Mouse (Mus musculus): ENCODE measurements around the gene Drosha. TPM values are rescaled to one million over a fixed set of nuclear protein-coding genes. Genes with fewer than 3 reads are reported as not detected.
"Not testable (repeated sequence)": the region's sequence is repeated elsewhere in the genome, so short reads cannot be mapped to it uniquely, and the experiment has no call there.

Gene Drosha
- total RNA-seq, 2 experiments from 2014 or later, result 41.0 to 49.2 TPM

DNA sequence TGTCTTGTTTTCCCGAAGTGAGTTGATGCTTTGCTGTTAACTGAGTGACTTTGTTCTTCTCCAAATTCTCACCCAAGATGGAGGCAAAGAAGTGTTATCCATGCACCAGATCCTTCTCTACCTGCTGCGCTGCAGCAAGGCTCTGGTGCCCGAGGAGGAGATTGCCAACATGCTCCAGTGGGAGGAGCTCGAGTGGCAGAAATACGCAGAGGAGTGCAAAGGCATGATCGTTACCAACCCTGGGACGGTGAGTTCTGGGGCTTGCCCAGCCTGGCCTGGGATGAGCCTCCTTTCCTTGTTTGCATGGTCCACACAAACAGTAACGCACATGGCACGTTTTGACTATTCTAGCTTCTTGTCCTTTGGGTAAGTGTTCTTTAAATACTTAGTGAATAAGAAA, 54.0 kb downstream of the Drosha start:
- DNase-seq (ENCODE audit: low spot score in 2 of 2), result no peak

DNA sequence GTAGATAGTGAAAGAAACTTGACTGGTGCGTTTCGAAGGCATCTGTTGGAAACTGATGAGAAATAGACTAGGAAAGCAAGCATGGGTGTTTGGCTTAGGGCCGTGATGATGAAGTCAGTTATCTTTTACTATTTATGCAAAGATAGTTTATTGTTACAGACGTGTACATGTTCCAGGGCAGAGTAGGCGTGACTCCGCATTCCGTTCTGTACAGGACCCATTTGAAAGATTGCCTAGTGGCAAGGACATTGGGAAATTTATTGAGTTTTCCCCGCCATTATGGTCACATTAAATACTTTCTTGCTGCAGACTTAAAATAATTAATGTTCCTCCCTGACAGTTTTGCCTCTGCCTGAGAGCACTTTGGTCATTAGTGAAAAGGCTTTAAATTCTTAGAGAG, 55.3 kb downstream of the Drosha start:
- DNase-seq (ENCODE audit: low spot score in 2 of 2), result no peak

DNA sequence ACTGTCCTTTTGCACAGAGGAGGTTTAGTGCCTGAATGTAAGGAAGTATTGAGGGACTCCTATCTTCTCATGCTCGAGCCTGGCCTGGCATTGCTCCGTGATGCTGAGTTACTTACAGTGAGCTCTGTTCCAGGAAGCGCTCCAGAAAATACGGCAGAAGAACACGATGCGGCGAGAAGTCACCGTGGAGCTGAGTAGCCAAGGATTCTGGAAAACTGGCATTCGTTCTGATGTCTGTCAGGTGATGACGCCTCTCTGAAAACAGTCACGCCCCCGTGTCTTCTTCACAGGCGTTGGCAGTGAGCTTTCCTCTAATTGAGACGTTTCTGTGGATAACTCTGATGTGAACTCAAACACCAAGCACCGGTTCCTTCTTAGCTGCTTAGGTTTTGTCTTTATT, 60.2 kb downstream of the Drosha start:
- no peak for DNase-seq (ENCODE audit: low spot score in 2 of 2)

DNA sequence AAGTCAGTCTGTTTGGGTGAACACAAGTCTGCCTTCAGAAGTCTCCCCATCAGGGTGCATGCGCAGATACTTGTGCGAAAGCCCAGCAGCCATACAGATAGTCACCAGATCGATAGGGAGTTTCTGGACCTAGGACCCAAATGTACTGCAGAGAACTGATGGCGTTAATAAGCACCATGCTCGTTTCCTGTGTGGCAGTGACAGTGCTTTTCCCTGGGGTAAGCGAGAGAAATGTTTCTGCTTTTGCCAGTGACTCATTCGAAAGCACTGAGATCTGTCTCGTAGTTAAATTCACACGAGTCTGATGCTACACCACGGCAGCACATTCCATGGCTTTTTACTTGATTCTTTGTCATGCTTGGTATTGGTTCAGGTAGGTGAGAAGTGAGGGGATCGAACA, 60.7 kb downstream of the Drosha start:
- DNase-seq (ENCODE audit: low spot score in 2 of 2), result no peak

DNA sequence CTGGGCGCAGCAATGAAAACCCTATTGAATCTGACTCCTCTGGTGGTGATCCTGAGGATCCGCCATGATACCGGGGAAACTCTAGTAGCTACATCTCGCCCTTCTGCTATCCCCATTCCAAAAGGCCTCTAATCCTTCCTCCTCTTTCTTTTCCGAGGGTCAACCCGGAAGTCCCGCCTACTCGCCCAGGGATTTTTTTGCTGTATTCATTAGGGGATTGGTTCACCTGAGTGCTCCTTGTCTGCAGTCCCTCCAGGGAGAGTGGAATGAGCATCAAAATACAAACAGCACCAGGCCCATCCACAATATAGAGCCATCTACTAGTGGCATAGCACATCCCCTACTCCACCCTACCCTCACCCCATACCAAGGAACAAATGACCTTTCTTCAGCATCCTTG, 62.6 kb downstream of the Drosha start:
- no peak for DNase-seq (ENCODE audit: low spot score in 2 of 2)

DNA sequence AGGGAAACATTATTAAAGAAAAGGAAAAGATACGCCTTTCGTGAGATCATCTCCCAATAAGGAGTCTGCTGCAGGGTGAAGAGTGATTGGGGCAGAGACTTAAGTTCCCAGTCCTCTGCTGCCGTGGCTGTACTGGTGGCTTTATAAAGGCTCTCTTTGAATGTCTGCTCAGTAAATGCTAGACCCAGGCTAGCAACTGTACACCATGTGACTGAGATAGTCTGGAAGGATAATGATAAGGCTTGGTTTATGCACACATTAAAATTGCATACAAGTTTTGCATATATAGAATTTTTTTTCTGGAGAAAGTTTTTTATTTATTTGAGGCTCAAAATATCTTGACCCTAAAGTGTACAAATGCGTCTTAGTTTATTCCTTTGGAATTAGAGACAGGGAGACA, 63.7 kb downstream of the Drosha start:
- DNase-seq (ENCODE audit: low spot score in 2 of 2), result no peak

DNA sequence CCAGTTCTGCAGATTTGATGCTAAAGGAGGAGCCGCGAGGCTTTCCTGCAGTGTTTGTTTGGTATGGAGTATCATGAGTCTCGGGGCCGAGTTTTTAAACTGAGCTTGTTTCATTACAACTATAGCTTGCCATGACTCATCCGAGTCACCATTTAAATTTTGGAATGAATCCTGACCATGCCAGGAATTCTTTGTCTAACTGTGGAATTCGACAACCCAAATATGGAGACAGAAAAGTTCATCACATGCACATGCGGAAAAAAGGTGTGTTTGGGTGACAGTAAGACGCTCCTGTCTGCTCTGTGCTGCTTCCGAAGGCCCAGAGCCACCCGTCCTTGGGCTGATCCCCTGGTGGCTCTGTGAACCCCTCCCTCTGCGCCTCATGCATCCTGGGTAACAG, 65.3 kb downstream of the Drosha start:
- no peak for DNase-seq (ENCODE audit: low spot score in 2 of 2)

DNA sequence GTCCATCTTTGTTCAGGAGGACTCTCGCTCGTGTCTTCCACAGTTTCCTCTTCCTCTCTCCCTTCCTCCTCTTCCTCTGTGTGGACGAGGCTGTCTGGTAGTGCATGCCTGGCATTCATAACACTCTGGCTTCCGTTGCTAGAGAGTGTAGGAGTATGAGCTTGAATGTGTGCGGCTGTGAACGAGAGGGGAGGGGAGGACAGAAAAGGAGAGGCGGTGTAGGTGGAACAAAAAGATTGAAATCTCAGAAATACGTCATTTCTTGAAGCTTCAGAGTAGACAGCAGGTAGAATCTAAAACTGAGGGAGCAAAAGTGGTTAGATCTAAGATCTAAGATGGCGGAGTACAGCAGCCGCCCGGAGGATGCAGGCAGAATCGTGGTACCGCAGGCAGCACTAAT, 70.8 kb downstream of the Drosha start:
- DNase-seq (ENCODE audit: low spot score in 2 of 2), result no peak

DNA sequence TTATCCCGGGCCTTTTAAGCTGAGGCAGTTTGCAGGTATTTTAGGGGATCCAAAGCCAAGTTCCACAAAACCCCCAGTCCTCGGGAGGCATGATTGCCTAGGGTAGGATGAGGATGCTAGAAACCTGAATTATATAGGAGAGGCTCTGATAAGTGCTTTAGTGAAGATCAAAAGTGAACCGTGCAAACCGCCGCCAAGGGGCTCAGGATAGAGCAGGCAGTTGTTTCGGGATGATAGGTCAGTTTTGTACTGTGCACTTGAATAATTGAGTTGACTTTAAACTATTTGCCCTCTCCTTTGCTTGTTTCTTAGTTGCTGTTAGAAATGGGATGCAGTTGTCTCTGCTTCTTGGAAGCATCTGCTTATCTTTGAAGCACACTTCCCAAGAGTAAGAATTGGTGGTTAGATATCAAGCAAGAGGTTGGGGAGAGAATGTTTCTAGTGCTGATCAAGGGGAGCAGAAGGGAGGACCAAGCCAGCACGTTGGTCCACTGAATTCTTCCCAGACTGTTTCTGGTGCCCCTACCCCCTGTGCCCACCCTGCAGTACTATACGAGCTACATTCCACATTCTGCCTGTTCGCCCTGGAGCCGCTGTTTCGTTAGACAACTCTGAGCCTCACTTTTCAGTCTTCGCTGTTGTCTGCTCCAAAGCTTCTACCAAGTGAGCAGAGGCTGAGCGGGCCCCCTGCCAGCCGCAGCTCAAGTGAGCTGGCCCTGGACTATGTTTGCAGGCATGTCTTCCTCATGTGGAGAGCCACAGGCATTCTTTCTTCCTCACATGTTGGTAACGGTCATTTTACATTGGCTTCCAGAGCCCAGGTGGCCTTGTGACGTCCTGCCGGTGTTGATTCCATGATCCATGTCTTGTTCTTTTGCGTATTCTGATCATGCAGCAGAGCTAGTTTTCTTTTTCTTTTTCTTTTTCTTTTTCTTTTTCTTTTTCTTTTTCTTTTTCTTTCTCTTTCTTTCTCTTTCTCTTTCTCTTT, 71.7 kb downstream of the Drosha start:
- no peak for DNase-seq (ENCODE audit: low spot score in 2 of 2)

DNA sequence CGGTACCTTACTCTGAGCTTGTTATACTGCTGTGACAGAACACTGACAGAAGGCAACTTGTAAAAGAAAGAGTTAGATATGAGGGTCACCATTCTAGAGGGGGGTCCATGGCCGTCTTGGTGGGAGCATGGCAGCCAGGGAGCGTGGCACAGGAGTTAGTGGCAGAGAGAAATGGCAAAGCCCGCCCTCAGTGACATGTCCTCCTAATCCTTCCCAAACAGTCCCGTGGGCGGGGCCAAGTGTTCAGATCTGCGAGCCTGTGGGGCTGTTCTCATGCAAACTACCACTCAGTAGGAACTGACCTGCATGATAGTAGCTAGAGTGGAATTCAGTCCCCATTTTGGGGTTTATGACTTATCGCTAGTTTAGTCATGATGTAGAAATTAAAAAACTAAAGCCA, 73.2 kb downstream of the Drosha start:
- no peak for DNase-seq (ENCODE audit: low spot score in 2 of 2)

DNA sequence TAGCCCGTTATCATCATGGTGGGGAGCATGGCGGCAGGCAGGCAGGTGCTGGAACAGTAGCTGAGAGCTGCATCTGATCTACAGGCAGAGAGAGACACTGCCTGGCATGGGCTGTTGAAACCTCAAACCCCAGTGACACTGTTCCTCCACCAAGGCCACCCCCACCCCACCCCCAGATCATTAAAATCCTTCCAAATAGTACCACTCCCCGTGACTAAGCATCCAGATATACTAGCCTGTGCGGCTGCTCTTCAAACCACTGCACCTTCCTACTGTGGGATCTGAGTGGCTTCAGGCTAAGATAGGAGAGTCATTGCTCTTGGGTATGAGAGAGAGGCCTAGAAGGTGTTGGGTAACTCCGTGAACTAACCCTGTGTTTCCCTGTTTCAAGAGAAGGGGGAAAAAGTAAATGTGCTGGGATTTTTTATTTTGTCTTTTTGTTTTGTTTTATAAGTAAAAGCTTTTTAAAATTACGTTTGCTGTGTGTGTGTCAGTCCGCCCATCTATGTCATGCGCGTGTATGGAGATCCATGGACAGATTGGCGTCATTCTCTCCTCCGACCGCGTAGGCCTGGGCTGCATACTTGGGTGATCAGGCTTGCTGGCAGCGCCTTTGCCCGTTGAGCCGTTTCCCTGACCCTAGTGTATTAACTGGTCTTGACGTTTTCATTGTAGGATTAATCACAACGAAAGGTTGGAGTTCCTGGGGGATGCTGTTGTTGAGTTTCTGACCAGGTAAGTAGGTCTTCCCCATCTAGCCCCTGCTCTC, 76.0 kb downstream of the Drosha start:
- no peak for DNase-seq (ENCODE audit: low spot score in 2 of 2)

DNA sequence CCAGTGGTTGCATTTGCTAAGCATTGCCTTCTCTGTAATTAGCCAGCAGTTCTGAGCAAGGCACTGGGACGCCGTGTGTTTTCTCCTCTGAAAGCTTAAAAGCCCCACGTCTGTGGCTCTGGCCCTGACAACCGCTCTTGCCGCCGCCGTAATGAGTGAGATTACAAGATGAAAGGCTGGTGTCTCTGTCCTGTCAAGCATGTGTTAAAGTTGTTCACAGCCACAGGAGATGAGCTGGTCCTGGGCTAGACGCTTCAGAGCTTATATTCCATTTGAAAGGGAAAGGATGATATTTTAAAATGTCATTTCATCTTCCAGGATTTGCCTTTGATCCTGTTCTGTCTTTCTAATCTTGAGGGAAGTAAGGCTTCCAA, 76.6 kb downstream of the Drosha start:
- DNase-seq (ENCODE audit: low spot score in 2 of 2), result no peak

DNA sequence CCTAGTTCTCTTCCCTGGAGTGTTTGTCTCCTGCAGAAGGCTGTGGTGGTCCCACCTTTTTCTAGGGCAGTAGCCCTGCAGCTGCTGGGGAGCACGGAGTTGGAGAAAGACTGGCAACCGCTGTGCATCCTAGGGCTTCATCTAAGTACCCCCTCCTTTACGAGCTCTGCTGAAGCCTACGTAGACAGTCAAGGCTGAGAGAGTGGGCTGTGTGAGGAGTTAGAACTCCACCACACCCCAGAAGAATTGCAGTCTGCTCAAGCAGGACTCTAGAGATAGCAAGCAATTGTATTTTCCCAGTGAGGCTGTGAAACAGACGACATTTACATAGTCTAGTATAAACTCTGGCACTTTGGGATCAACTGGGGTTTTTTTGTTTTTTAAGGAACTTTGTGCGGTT, 79.8 kb downstream of the Drosha start:
- no peak for DNase-seq (ENCODE audit: low spot score in 2 of 2)

DNA sequence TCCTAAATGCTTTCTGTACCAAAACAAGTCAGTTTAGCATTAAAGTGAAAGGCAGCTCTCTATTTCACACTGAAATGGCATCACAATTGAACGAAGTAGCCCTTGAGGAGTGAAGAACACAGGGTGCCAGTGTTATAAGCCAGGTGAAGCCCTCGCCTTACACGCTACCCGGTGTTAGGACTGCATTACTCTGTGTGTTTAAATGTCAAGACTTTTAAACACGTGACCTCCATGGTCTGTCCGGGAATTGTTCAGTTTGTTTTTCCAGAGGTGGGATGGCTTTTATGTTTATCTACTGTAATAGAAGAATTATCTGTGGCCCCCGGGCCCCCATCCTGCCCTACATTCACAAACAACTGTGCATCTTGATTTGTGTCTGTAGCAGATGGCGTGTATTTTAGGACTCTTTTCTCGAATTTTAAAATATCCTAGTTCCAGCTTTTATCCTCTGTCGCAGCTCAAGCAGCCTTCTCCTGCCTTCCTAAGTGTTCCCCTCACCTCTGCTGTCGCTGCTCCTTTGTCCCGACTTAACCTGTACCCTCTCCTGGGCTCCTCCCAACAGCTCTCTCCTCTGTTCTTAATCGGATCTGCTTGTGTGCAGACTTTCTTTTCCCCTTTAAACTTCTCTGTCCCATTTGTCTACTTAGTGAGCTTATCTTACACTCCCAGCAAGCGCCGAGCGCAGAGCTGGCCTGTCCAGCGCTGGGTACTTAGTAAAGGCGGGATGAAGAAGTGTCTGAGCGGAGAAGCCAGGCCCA, 83.5 kb downstream of the Drosha start:
- no peak for DNase-seq (ENCODE audit: low spot score in 2 of 2)

DNA sequence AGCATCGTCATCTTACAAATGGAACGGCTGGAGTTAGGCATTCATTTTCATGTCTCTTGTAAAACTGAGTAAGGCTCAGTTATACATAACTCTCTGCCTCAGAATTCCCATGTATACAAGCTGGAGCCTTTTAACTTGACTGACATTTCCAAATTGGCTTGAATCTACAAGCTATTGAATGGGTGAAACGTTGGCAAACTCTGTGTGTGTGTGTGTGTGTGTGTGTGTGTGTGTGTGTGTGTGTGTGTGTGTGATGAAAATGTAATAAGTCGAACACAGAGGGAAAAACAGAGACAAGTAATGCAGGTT, 84.1 kb downstream of the Drosha start:
- no peak for DNase-seq (ENCODE audit: low spot score in 2 of 2)

DNA sequence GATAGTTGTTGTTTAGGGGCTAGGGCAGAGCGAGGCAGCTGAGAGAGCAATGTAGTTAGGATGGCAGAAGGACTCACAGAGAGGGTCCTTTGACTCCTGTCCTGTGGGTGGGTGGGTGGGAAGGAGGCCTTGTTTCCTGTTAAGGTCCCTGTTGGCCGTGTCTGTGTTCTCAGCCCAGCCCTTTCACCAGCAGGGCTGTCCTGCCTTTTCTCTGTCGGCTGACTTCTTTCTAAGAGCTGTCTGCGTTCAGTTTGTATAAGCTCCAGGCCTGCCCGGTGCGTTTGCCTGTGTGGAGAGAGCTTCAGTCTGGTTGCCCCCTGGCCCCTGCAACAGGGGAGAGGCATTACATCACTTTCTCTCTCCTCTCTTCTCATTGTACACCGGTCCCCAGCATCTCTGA, 84.6 kb downstream of the Drosha start:
- DNase-seq (ENCODE audit: low spot score in 2 of 2), result no peak

DNA sequence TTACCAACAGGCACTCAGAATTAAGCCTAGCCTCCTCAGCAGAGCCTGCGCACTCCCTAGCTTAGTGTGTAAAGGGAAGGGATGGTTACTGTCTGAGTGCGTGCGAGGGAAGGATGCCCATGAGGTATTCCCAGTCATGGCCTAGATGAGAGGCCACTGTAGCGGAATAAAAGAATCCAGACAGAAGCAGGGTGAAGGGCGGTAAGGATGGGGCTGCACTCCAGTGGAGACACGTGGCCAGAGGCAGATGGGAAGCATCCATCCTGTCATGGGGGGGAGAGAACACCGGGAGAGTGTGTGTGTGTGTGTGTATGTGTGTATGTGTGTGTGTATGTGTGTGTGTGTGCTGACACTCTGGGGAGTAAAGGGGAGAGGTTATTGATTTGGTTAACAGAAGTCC, 86.5 kb downstream of the Drosha start:
- no peak for DNase-seq (ENCODE audit: low spot score in 2 of 2)

DNA sequence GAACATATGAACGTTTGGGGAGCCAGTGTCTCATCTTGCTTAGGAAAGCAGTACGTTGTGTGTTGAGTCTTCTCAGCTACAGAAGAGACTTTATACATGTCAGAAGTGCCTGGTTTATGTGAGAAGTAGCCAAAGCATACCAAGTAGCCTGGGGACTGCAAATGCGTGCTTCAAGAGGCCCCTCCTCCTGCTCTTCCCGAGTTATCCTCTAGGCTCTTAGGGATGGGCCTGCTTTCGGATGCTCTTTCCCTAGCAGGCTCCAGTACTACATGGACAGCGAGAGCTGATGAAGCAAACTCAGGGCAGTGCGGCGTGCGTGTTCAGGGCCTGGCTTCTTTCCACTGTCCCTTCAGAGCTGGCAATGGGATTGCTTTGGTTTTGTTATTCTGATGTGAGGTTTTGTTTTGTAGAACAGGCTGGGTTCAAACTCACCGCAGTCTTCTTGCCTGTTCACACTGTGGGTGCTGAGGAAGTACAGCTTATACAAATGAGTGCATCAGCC, 91.8 kb downstream of the Drosha start:
- no peak for DNase-seq (ENCODE audit: low spot score in 2 of 2)

DNA sequence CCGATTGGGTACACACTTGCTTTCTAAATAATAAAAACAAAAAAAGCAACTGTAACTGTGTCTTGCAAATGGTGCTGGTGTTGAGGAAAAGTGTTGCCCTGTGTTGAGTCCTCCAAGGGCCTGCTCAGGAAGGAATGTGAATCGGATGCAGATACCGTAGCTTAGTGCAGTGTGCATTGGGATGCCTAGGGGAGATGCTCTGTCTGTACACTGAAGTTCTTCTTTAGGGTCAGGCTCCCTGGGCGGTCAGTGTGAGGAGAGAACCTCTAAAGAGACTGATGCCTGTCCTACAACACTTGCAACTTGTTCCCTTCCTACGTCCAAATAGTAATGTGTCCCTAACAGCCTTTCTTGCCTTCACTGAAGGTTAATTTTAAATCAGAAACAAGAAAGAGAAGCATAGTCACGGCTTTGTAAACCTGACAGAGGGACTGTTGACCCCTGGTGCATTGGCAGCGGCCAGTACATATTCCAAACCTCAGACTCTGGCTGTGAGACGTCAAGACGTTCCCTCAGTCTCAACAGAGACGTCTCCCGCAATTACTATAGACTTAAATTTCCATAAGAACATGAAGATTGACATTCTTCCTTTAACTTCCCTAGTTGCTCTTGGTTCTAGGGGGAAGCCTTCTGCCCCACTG, 94.8 kb downstream of the Drosha start:
- not testable (repeated sequence) for DNase-seq (ENCODE audit: low spot score in 2 of 2)

DNA sequence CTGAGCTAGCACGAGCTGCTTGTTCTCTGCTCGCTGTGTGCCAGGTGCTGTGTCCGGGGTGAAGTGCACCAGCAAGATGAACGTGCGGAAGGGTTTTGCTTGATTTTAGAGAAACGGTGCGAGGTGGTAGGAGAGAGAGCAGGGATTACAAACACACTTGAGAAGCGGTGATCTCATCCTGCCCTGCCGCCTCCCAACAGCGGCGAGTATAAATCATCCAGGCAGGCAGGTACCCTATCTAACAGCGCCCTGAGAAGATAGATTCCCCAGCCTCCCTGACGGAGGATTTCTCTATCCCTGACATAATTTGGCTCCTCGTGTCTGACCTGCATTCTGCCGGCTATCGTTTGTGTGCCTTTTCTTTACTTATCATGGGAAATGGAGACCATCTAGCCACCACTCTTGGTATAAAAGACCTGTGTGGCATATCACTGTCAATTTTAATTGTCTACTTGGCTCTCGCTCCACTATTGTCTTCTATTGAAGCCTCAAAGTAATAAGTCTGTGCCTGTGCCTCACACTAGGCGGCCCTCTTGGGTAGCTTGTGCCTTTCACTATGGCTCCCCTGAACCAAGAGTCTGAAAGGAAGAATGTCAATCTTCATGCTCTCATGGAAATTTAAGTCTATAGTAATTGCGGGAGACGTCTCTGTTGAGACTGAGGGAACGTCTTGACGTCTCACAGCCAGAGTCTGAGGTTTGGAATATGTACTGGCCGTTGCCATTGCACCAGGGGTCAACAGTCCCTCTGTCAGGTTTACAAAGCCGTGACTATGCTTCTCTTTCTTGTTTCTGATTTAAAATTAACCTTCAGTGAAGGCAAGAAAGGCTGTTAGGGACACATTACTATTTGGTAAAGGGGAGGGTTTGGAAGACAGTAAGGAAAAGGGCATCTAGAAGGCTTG, 95.6 kb downstream of the Drosha start:
- DNase-seq (ENCODE audit: low spot score in 2 of 2), result no peak
